27 mouse cellular contexts compared by ENCODE assay signal in the genomic region with DNA sequence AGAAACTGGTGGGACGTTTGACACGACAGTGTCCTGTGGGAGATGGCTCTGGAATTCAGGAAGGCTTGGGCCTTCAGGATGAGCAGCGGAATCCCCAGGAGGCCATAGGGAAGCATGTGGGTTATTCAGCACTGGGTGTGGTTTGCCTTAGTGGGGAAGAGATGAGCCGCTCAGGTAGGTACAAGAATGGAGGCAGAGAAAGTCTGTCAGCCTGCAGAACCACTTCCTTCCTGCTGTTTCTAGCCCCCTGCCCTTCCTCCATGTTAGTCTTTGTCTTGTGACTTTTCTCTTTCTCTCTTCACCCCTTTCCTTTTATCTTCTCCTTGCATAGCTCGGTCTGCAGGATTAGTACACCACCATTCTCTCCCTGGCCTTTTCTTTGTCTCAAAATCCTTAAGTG. TPM values are rescaled to one million over a fixed set of nuclear protein-coding genes. Genes with fewer than 3 reads are reported as not detected.
DNase-seq lines count a peak whose midpoint lies in the region; ATAC-seq lines count a peak whose summit lies in the region.
"Had no signal": no experiment of that assay in that cellular context is flagged by ENCODE, and none has a peak within 500 bp of the region (broad histone marks: within the 10 kb centered on the region; RNA-seq: fewer than 3 reads in every experiment).

No protein-coding gene starts in this region.

- peak; percentile 53 for ATAC-seq in CD4-positive, CD25-positive, alpha-beta regulatory T cell, adult 4 months
- ATAC-seq in hindbrain, embryonic 11.5 days (ENCODE audit: low FRiP score), result no peak
- no peak for ATAC-seq in liver, embryonic 12.5 days
- ATAC-seq: forebrain, embryonic 14.5 days; Patski had no signal

- no peak overlapping the region for H3K27ac ChIP-seq in hindbrain, embryonic 11.5 days (ENCODE audit: low read depth, low read length)
- H3K27ac ChIP-seq in liver, embryonic 12.5 days, result no peak overlapping the region; the same call in 1 of the 2 replicates
- H3K27ac ChIP-seq: hindbrain, embryonic 13.5 days; kidney, postnatal 0 days; left cerebral cortex, adult 2 months; limb, embryonic 15.5 days; macrophage; midbrain, embryonic 12.5 days had no signal

- no peaks in the 10 kb centered on the region for H3K9me3 ChIP-seq in hindbrain, embryonic 11.5 days (ENCODE audit: control insufficient read depth, low read length)
- no peaks in the 10 kb centered on the region for H3K9me3 ChIP-seq in liver, embryonic 12.5 days (replicated peaks)
- H3K9me3 ChIP-seq: G1E; hindbrain, embryonic 13.5 days; limb, embryonic 15.5 days; midbrain, embryonic 12.5 days had no signal

- no peak overlapping the region for H3K4me3 ChIP-seq in hindbrain, embryonic 11.5 days (ENCODE audit: low read depth, low read length)
- no peak overlapping the region for H3K4me3 ChIP-seq in liver, embryonic 12.5 days
- H3K4me3 ChIP-seq: hindbrain, embryonic 13.5 days; left cerebral cortex, adult 2 months; limb, embryonic 15.5 days; midbrain, embryonic 12.5 days had no signal

- peaks cover 5% of the 10 kb centered on the region; the same call in 1 of the 2 replicates for H3K4me1 ChIP-seq in hindbrain, embryonic 11.5 days (replicated peaks; ENCODE audit: control insufficient read depth, insufficient read depth, low read length)
- H3K4me1 ChIP-seq in liver, embryonic 12.5 days, result peaks cover 38% of the 10 kb centered on the region

- H3K4me2 ChIP-seq in hindbrain, embryonic 11.5 days (replicated peaks; ENCODE audit: low read depth, low read length), result no peak overlapping the region
- no peak overlapping the region for H3K4me2 ChIP-seq in liver, embryonic 12.5 days
- H3K4me2 ChIP-seq: heart, embryonic 11.5 days; hindbrain, embryonic 13.5 days; limb, embryonic 15.5 days; midbrain, embryonic 12.5 days had no signal

- H3K36me3 ChIP-seq in hindbrain, embryonic 11.5 days (ENCODE audit: control insufficient read depth, insufficient read depth, low read length), result peaks cover 11% of the 10 kb centered on the region
- H3K36me3 ChIP-seq in liver, embryonic 12.5 days, result peaks cover 83% of the 10 kb centered on the region

- intact Hi-C loops in left cerebral cortex, postnatal 36 days (cut with DNase I), result no loop called here

- no peak overlapping the region for H3K9ac ChIP-seq in hindbrain, embryonic 11.5 days (ENCODE audit: low read depth, low read length)
- no peak overlapping the region for H3K9ac ChIP-seq in liver, embryonic 12.5 days
- H3K9ac ChIP-seq: hindbrain, embryonic 13.5 days; limb, embryonic 15.5 days; midbrain, embryonic 12.5 days had no signal

- peak; percentile 44 for DNase-seq in R1 (ENCODE audit: low read depth, low spot score)
- DNase-seq in naive thymus-derived CD4-positive, alpha-beta T cell, adult 2 months (ENCODE audit: low read depth), result peak; percentile 59
- peak; percentile 55 for DNase-seq in thymus, postnatal 25 days
- no peak for DNase-seq in hindbrain, embryonic 11.5 days (ENCODE audit: low spot score)
- DNase-seq in left cerebral cortex, postnatal 36 days (ENCODE audit: low spot score in 2 of 2), result no peak
- DNase-seq: adrenal gland, postnatal 25 days; cerebellum, adult 8-10 months; cerebellum, postnatal 36 days; gastrocnemius, postnatal 14 days; heart, adult 11 months; heart, postnatal 10 days; kidney, adult 2 months; layer of hippocampus, adult 9-11 months; left cerebral cortex, postnatal 4 days had no signal

- WGBS in hindbrain, embryonic 11.5 days, result 92% methylated on average over 5 of the region's 5 CpGs
- 70% methylated on average over 5 of the region's 5 CpGs for WGBS in liver, embryonic 12.5 days (ENCODE audit: insufficient replicate concordance)

- H3K27me3 ChIP-seq in hindbrain, embryonic 11.5 days (ENCODE audit: control insufficient read depth, insufficient read depth, low read length), result no peaks in the 10 kb centered on the region
- no peaks in the 10 kb centered on the region for H3K27me3 ChIP-seq in liver, embryonic 12.5 days (replicated peaks)
- H3K27me3 ChIP-seq: hindbrain, embryonic 13.5 days; limb, embryonic 15.5 days; midbrain, embryonic 12.5 days; Patski had no signal

RNA-seq across cellular contexts. Expression of gene Hp1bp3, which starts 6.3 kb away (rescaled TPM):
- 100 to 1,000 TPM; 164 to 189 TPM for polyA plus RNA-seq in CD4-positive, CD25-positive, alpha-beta regulatory T cell, adult 4 months (2017; shearing (Covaris generic))
- polyA plus RNA-seq in hindbrain, embryonic 11.5 days (2014; fragmentation: Nextera tagmentation; extraction: Ambion mirVana), result 179 and 183 TPM in 2 replicates
- total RNA-seq in left cerebral cortex, postnatal 36 days (2021), result 100 to 1,000 TPM; 178 to 184 TPM
- polyA plus RNA-seq in liver, embryonic 12.5 days (2016; fragmentation: Nextera tagmentation; extraction: Ambion mirVana), result 48.2 and 50.1 TPM in 2 replicates

RNA-seq across cellular contexts. Expression of gene Sh2d5, which starts 27.8 kb away (rescaled TPM):
- under 1 TPM in 1 of 2 experiments, not detected in 1; 0.54 TPM for polyA plus RNA-seq in CD4-positive, CD25-positive, alpha-beta regulatory T cell, adult 4 months (2017; shearing (Covaris generic))
- 1.8 and 2.9 TPM in 2 replicates for polyA plus RNA-seq in hindbrain, embryonic 11.5 days (2014; fragmentation: Nextera tagmentation; extraction: Ambion mirVana)
- total RNA-seq in left cerebral cortex, postnatal 36 days (2021), result 10 to 100 TPM; 66.7 to 74.0 TPM
- polyA plus RNA-seq in liver, embryonic 12.5 days (2016; fragmentation: Nextera tagmentation; extraction: Ambion mirVana), result 0.61 and 0.87 TPM in 2 replicates
- total RNA-seq: gastrocnemius, postnatal 14 days; monocyte, adult 5-6 weeks had no signal

RNA-seq across cellular contexts. Expression of gene Kif17, which starts 27.8 kb away (rescaled TPM):
- under 1 TPM in 1 of 2 experiments, not detected in 1; 0.12 TPM for polyA plus RNA-seq in CD4-positive, CD25-positive, alpha-beta regulatory T cell, adult 4 months (2017; shearing (Covaris generic))
- polyA plus RNA-seq in hindbrain, embryonic 11.5 days (2014; fragmentation: Nextera tagmentation; extraction: Ambion mirVana), result 0.25 and 0.31 TPM in 2 replicates
- 10 to 100 TPM; 24.5 to 29.4 TPM for total RNA-seq in left cerebral cortex, postnatal 36 days (2021)
- 0.26 and 0.37 TPM in 2 replicates for polyA plus RNA-seq in liver, embryonic 12.5 days (2016; fragmentation: Nextera tagmentation; extraction: Ambion mirVana)
- total RNA-seq: gastrocnemius, postnatal 14 days had no signal
- polyA plus RNA-seq: macrophage had no signal

Comparison
In these comparisons a context has a peak if more than half of its experiments do, and no peak if none do; other contexts are left out.
1. DNase-seq: peak in R1 (single experiment), naive thymus-derived CD4-positive, alpha-beta T cell, adult 2 months (single experiment) and thymus, postnatal 25 days (single experiment); none in hindbrain, embryonic 11.5 days (single experiment) and left cerebral cortex, postnatal 36 days (0 of 2).